Mouse (Mus musculus): Measurements from ENCODE around the gene Zfp760. TPM values are rescaled to one million over a fixed set of nuclear protein-coding genes. Genes with fewer than 3 reads are reported as not detected.

Gene Zfp760
- under 1 TPM; 0.04 to 0.70 TPM for polyA plus RNA-seq (2012; fragmentation: generic; extraction: Trizol)

DNA sequence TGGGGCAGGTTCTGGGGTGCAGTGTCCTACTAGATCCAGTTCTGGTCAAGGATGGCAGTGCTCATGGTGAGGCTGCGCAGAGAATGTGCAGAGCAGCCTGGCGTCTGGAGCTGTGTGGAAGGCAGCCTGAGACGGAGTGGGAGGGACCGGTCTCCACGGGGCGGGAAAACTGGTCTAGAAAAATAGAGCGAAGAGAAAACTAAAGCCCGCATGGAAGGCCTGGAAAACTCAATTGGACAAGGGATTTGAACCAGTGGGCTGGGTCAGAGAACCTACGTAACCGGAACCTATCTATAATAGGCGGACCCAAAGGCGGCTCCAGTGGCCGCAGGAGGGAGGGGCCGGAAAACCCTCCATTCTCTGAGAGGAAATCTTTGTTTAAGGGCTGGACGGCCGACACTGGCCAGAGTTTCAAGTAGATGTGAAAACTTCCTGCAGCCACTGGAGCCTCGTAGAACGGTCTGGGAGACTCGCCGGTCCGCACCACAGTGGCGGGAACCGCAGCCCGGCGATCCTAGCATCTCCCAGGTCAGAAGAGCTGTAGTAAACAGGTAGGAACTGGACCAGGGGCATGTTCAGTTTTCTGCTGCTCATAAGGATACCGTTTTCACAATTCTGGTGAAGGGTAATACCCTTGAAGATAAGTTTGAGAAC is at the start of gene Zfp760:
Gene Zfp760, plus strand, starts transcription at position 399 of the 654 bp plus-strand sequence.

GRCm38 (mm10) chr17:21691560-21691959 is 16.0 kb upstream of the Zfp760 start, which contains the start of gene Gm10226:
Gene Gm10226 (plus strand): TSS chr17:21691860.

GRCm38 (mm10) chr17:21730495-21730894 is 23.0 kb downstream of the Zfp760 start, which contains the start of gene Zfp229:
Gene Zfp229 (plus strand): TSS chr17:21730795.

Other genes with a start within 250 kb of the Zfp760 start
- 1 to 10 TPM in 1 of 2 experiments, under 1 TPM in 1; 0.42 to 1.3 TPM for gene Zfp53, start 218.7 kb upstream of the Zfp760 start, polyA plus RNA-seq (2012; fragmentation: generic; extraction: Trizol)
- gene Zfp52, start 172.2 kb upstream of the Zfp760 start, polyA plus RNA-seq (2012; fragmentation: generic; extraction: Trizol): under 1 TPM; 0.12 to 0.86 TPM
- gene Zfp948, start 140.7 kb upstream of the Zfp760 start, polyA plus RNA-seq (2012; fragmentation: generic; extraction: Trizol): 1 to 10 TPM in 1 of 2 experiments, under 1 TPM in 1; 0.20 to 1.8 TPM
- under 1 TPM; 0.01 to 0.71 TPM for gene Zfp983, start 57.1 kb upstream of the Zfp760 start, polyA plus RNA-seq (2012; fragmentation: generic; extraction: Trizol)
- 1 to 10 TPM in 1 of 2 experiments, not detected in 1; 1.4 TPM for gene Gm10226, start 15.9 kb upstream of the Zfp760 start, polyA plus RNA-seq (2012; fragmentation: generic; extraction: Trizol)
- gene Zfp229, start 23.1 kb downstream of the Zfp760 start, polyA plus RNA-seq (2012; fragmentation: generic; extraction: Trizol): under 1 TPM; 0.04 to 0.99 TPM
- under 1 TPM; 0.04 to 0.44 TPM for gene Zfp820, start 138.0 kb downstream of the Zfp760 start, polyA plus RNA-seq (2012; fragmentation: generic; extraction: Trizol)
- gene Zfp995, start 202.2 kb downstream of the Zfp760 start, polyA plus RNA-seq (2012; fragmentation: generic; extraction: Trizol): 1 to 10 TPM in 1 of 2 experiments, under 1 TPM in 1; 0.09 to 1.8 TPM

Data from C3H10T1/2 (cell line).